Mouse (Mus musculus): ENCODE results near the gene Itga8.

DNA sequence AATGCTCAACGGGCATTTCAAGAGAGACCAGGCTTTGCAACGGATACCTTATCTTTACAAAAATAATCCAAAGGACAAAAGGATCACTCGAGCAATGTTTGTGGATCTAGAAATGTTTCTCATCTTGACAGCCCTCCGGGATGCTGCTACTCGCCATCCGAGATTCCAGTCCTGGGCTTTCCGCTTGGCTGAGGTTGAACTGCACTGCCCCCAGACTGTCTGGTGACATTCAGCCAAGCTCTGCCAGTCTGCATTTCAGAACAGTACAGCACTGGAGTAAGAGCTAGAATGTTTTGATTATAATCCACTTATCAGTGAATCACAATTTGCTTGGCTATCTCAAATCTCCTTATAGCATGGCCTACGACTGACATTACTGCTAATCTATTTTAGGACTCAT lies 8.3 kb downstream of the Itga8 start:
- TF ChIP-seq POLR2A (IDR thresholded peaks at IDR 0.05; ENCODE audit: borderline replicate concordance, insufficient read depth, low read length) (no peak), CTCF (IDR thresholded peaks at IDR 0.05; ENCODE audit: borderline replicate concordance, insufficient read depth, low read depth, low read length) (no peak)

Data from cerebellum, adult 2 months (tissue).